Mouse (Mus musculus): ENCODE results near the gene Rtcb. TPM values are rescaled to one million over a fixed set of nuclear protein-coding genes. Genes with fewer than 3 reads are reported as not detected.

Rtcb gene
- polyA plus RNA-seq, 1 experiment from 2014 or later, result 102 TPM

- ATAC-seq (ENCODE audit: low read depth) (peak; percentile 41; the same call in 1 of the 2 replicates), DNase-seq (peak; percentile 43)
- Histone ChIP-seq H3K9me3 (replicated peaks) (no peaks in the 10 kb centered on the region), H3K9ac (no peak overlapping the region), H3K4me3 (replicated peaks) (no peak overlapping the region), H3K36me3 (no peaks in the 10 kb centered on the region), H3K4me1 (replicated peaks) (no peaks in the 10 kb centered on the region), H3K4me2 (no peak overlapping the region), H3K27ac (no peak overlapping the region), H3K27me3 (no peaks in the 10 kb centered on the region)
- WGBS (ENCODE audit: insufficient replicate concordance), result 11% methylated on average over 7 of the region's 7 CpGs
These were observed 10.6 kb upstream of the Rtcb start for GRCm38 (mm10) chr10:85968157-85968634.

- H3K9ac ChIP-seq, result no peak overlapping the region
- no peaks in the 10 kb centered on the region for H3K4me1 ChIP-seq (replicated peaks)
- DNase-seq (no peak), ATAC-seq (ENCODE audit: low read depth) (peak; percentile 5; the same call in 1 of the 2 replicates)
- H3K4me2 ChIP-seq, result no peak overlapping the region
- no peaks in the 10 kb centered on the region for H3K27me3 ChIP-seq
- no peaks in the 10 kb centered on the region for H3K36me3 ChIP-seq
- H3K9me3 ChIP-seq (replicated peaks), result no peaks in the 10 kb centered on the region
- no peak overlapping the region for H3K4me3 ChIP-seq (replicated peaks)
- 51% methylated on average over 17 of the region's 17 CpGs for WGBS (ENCODE audit: insufficient replicate concordance)
- no peak overlapping the region for H3K27ac ChIP-seq
These were observed 10.0 kb upstream of the Rtcb start for GRCm38 (mm10) chr10:85967411-85968156.

GRCm38 (mm10) chr10:85966476-85966875 lies 8.9 kb upstream of the Rtcb start:
- Histone ChIP-seq H3K27ac (no peak overlapping the region), H3K36me3 (no peaks in the 10 kb centered on the region), H3K4me3 (replicated peaks) (no peak overlapping the region), H3K9me3 (replicated peaks) (no peaks in the 10 kb centered on the region), H3K9ac (no peak overlapping the region), H3K27me3 (no peaks in the 10 kb centered on the region), H3K4me2 (no peak overlapping the region), H3K4me1 (replicated peaks) (no peaks in the 10 kb centered on the region)
- DNase-seq (no peak), ATAC-seq (ENCODE audit: low read depth) (no peak)
- 34% methylated on average over 2 of the region's 2 CpGs for WGBS (ENCODE audit: insufficient replicate concordance)

- no peak overlapping the region for H3K4me2 ChIP-seq
- no peak for ATAC-seq (ENCODE audit: low read depth)
- no peak overlapping the region for H3K27ac ChIP-seq
- H3K36me3 ChIP-seq, result no peaks in the 10 kb centered on the region
- no peaks in the 10 kb centered on the region for H3K9me3 ChIP-seq (replicated peaks)
- no peak overlapping the region for H3K4me3 ChIP-seq (replicated peaks)
- H3K27me3 ChIP-seq, result 0 out of 2 replicates have a peak, but pooled peaks cover 4% of the 10 kb centered on the region
- H3K4me1 ChIP-seq (replicated peaks), result no peaks in the 10 kb centered on the region
- no peak overlapping the region for H3K9ac ChIP-seq
- 75% methylated on average over 7 of the region's 7 CpGs for WGBS (ENCODE audit: insufficient replicate concordance)
- no peak for DNase-seq
These were observed 6.7 kb upstream of the Rtcb start for GRCm38 (mm10) chr10:85964316-85964715.

GRCm38 (mm10) chr10:85962897-85963296 lies 5.3 kb upstream of the Rtcb start:
- Histone ChIP-seq H3K4me3 (replicated peaks) (no peak overlapping the region), H3K27ac (no peak overlapping the region), H3K4me2 (no peak overlapping the region), H3K4me1 (replicated peaks) (0 out of 2 replicates have a peak, but pooled peaks cover 2% of the 10 kb centered on the region), H3K36me3 (no peaks in the 10 kb centered on the region), H3K27me3 (0 out of 2 replicates have a peak, but pooled peaks cover 4% of the 10 kb centered on the region), H3K9ac (no peak overlapping the region), H3K9me3 (replicated peaks) (no peaks in the 10 kb centered on the region)
- WGBS (ENCODE audit: insufficient replicate concordance), result 56% methylated on average over 9 of the region's 9 CpGs
- DNase-seq, result no peak
- no peak for ATAC-seq (ENCODE audit: low read depth)

- Histone ChIP-seq H3K4me1 (replicated peaks) (peaks cover 13% of the 10 kb centered on the region), H3K9ac (peak overlapping the region; percentile 93), H3K4me2 (peak overlapping the region; percentile 81), H3K27ac (peak overlapping the region; percentile 75), H3K4me3 (replicated peaks) (peak overlapping the region; percentile 93), H3K27me3 (0 out of 2 replicates have a peak, but pooled peaks cover 4% of the 10 kb centered on the region), H3K9me3 (replicated peaks) (no peaks in the 10 kb centered on the region), H3K36me3 (peaks cover 37% of the 10 kb centered on the region)
- 3% methylated on average over 20 of the region's 20 CpGs for WGBS (ENCODE audit: insufficient replicate concordance)
- DNase-seq (peak; percentile 7), ATAC-seq (ENCODE audit: low read depth) (no peak)
These were observed 678 bp downstream of the Rtcb start for GRCm38 (mm10) chr10:85956871-85957419.

GRCm38 (mm10) chr10:85954429-85954828 lies 3.2 kb downstream of the Rtcb start:
- DNase-seq (no peak), ATAC-seq (ENCODE audit: low read depth) (no peak)
- no peak overlapping the region for H3K4me2 ChIP-seq
- peaks cover 59% of the 10 kb centered on the region for H3K36me3 ChIP-seq
- no peak overlapping the region for H3K4me3 ChIP-seq (replicated peaks)
- H3K27me3 ChIP-seq, result no peaks in the 10 kb centered on the region
- H3K27ac ChIP-seq, result no peak overlapping the region
- no peak overlapping the region for H3K9ac ChIP-seq
- WGBS (ENCODE audit: insufficient replicate concordance), result 80% methylated on average over 2 of the region's 2 CpGs
- H3K9me3 ChIP-seq (replicated peaks), result no peaks in the 10 kb centered on the region
- peaks cover 13% of the 10 kb centered on the region for H3K4me1 ChIP-seq (replicated peaks)

- 64% methylated on average over 3 of the region's 3 CpGs for WGBS (ENCODE audit: insufficient replicate concordance)
- peaks cover 69% of the 10 kb centered on the region for H3K36me3 ChIP-seq
- no peaks in the 10 kb centered on the region for H3K9me3 ChIP-seq (replicated peaks)
- H3K4me2 ChIP-seq, result no peak overlapping the region
- H3K9ac ChIP-seq, result no peak overlapping the region
- no peaks in the 10 kb centered on the region for H3K27me3 ChIP-seq
- H3K4me3 ChIP-seq (replicated peaks), result no peak overlapping the region
- H3K4me1 ChIP-seq (replicated peaks), result peaks cover 12% of the 10 kb centered on the region
- DNase-seq (no peak), ATAC-seq (ENCODE audit: low read depth) (no peak)
- H3K27ac ChIP-seq, result no peak overlapping the region
These were observed 4.2 kb downstream of the Rtcb start for GRCm38 (mm10) chr10:85953401-85953800.

GRCm38 (mm10) chr10:85951765-85952443 lies 5.7 kb downstream of the Rtcb start:
- Histone ChIP-seq H3K4me2 (no peak overlapping the region), H3K4me1 (replicated peaks) (peaks cover 8% of the 10 kb centered on the region), H3K27me3 (no peaks in the 10 kb centered on the region), H3K4me3 (replicated peaks) (no peak overlapping the region), H3K9me3 (replicated peaks) (no peaks in the 10 kb centered on the region), H3K27ac (no peak overlapping the region), H3K9ac (no peak overlapping the region), H3K36me3 (peaks cover 82% of the 10 kb centered on the region)
- DNase-seq, result no peak
- WGBS (ENCODE audit: insufficient replicate concordance), result 77% methylated on average over 6 of the region's 6 CpGs
- ATAC-seq (ENCODE audit: low read depth), result no peak

GRCm38 (mm10) chr10:85948483-85949196 lies 9.0 kb downstream of the Rtcb start:
- H3K9ac ChIP-seq, result no peak overlapping the region
- H3K4me2 ChIP-seq, result no peak overlapping the region
- no peak overlapping the region for H3K4me3 ChIP-seq (replicated peaks)
- H3K27me3 ChIP-seq, result no peaks in the 10 kb centered on the region
- WGBS (ENCODE audit: insufficient replicate concordance), result 86% methylated on average over 8 of the region's 8 CpGs
- H3K9me3 ChIP-seq (replicated peaks), result no peaks in the 10 kb centered on the region
- no peak for DNase-seq
- H3K27ac ChIP-seq, result no peak overlapping the region
- H3K4me1 ChIP-seq (replicated peaks), result no peaks in the 10 kb centered on the region
- H3K36me3 ChIP-seq, result peaks cover 92% of the 10 kb centered on the region
- no peak for ATAC-seq (ENCODE audit: low read depth)

All from liver, embryonic 13.5 days (tissue).